Mouse (Mus musculus): Measurements from ENCODE around the gene Tipin.
A peak's percentile ranks its signal among the peaks of the same experiment; 100 is the strongest.

The Tipin gene

DNA sequence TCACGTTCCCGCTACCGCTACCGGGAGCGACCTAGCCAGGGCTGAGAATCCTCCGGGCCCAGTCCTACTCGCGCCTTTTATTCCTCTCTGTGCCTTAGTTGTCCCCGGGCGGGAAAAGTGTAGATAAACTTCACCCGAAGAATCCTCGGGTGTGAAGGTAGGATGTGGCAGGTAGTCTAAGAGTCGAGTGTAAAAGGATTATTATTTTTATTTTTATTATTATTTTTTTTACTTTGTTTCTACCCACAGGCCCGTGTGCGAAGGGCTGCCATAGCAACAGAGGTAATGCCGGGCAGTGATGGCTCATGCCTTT, 59.8 kb downstream of the Tipin start, which contains the start of gene Dis3l:
Gene Dis3l, minus strand, starts transcription at position 35 of the 313 bp plus-strand sequence.
- DNase-seq (ENCODE audit: low read depth in 2 of 2, low spot score in 2 of 2), result no peak

DNA sequence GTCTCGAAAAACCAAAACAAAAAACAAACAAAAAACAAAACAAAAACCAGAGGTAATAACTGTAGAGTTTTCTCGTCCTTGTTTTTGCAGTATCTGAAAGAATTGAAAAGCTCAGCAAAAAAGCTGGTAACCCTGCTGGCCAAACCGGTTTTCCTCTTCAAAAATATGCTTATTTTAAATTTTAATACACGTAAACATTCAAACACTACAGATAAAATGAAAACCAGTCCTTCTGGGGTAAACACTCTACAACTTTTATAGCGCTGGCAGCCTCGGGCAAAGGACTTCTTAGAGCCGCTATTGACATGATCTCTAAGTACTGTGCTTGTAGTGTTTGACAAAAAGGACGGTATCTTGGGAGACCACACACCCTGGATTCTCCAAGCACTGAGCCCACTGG, 60.3 kb downstream of the Tipin start:
- no peak for DNase-seq (ENCODE audit: low read depth in 2 of 2, low spot score in 2 of 2)

DNA sequence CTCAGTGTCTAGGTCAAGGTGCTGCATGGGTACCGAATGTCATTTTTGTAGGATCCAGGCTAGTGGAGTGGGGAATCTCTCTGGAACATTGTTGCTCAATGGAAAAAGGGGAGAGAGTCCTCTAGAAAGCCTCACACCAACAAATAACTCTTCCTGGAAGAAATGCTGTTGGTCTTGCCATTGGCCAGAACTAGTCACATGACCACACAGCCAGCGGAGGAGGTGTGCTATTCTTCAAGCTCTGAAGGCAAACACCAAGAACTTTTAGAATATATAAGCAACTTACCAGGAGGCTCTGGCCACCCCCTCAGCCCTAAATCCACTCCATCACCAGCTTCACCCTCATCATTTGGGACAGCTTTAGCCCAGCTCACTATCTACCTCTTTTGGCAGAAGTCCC, 62.3 kb downstream of the Tipin start:
- DNase-seq (ENCODE audit: low read depth in 2 of 2, low spot score in 2 of 2), result no peak

DNA sequence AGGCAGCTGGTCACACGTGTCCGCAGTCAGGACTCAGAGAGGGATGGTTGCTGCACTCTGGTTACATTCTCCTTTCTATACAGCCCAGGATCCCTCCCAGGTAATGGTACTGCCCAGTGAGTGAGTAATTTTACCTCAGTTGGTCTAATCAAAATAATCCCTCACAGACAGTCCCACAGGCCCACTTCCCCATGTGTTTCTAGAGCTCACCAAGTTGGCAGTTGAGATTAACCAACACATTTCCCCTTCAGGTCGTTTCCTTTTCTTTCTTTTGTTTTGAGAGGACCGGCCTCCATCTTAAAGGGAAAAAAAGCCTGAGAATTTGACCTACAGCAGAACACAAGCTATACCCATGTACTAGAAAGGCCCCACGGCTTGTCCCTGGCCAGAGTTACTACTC, 64.5 kb downstream of the Tipin start:
- DNase-seq (ENCODE audit: low read depth in 2 of 2, low spot score in 2 of 2), result no peak

DNA sequence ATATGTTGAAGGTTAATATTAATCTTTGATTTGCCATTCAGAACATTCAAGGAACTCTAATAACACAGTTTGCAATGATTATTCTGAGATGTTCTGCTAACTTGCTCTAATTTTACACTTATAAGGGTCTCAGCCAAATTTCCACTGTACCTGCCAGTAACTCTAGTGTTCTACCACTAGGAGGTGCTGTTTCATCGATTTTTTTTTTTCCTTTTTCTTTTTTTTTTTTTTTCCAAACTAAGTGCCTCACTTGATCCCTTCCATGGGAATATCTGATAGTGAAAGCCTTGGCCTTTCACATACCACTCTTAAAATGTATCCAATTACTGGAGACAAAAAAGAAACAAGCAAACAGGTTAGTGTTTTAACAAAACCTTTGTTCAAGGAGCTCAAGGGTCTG, 66.0 kb downstream of the Tipin start:
- DNase-seq (ENCODE audit: low read depth in 2 of 2, low spot score in 2 of 2), result no peak

DNA sequence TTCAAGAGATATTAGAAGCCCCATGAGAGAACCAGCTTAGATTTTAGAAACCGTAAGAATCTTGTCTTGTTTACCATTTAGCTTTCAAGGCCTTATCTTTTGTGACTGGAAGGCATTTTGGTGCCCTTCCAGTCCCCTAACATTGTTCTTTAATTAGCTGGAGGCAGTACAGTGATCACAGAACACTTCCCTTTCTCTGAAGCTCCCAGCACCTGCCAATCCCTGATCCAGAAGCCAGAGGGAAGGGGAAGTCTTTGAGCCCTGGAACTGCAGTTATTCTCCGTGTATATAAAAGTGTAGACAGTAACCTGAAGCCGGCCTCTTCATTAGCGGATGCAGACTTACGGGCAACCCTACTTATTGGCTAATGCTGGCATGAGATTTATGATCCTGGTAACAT, 68.1 kb downstream of the Tipin start:
- no peak for DNase-seq (ENCODE audit: low read depth in 2 of 2, low spot score in 2 of 2)

DNA sequence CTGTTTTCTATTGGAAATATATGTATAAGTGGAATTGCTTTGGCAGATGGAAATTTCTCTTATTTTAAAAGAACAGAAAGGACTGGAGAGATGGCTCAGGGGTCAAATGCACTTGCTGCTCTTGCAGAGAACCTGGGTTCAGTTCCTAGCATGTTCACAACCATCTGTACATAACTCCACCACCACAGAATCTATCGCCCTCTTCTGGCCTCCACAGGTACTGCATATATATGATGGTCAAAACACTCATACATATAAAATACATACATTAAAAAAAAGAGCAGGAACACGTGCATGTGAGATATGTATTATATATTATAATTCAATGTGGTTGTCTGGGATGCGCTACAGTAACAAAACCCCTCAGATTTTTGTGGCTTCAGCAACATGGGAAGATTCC, 69.8 kb downstream of the Tipin start:
- DNase-seq (ENCODE audit: low read depth in 2 of 2, low spot score in 2 of 2), result peak; percentile 16 to 23

All from CD8-positive naive resting alpha-beta T cell, adult 2 months (primary cell).